13 mouse cellular contexts compared by ENCODE assay signal in the genomic region with DNA sequence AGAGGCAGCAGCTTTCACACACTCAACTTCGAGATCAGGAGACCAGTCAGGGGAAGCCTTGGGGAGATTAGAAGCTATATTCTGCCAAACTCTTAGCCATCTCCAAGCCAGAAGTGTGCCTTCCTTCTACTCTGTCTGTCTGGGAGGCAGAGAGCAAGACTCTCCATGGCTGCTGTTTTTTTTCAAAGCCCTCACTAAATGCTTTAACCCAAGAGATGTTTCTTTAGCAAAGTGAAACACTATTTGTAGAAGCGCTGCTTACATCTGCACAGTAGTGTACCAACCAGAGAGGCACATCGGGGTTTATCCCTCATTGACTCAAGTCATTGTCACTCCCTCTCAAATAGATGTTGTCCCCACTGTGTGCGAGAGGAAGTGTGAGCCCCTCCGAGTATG.
DNase-seq lines count a peak whose midpoint lies in the region; ATAC-seq and TF ChIP-seq lines count a peak whose summit lies in the region.
"Had no signal": no experiment of that assay in that cellular context is flagged by ENCODE, and none has a peak within 500 bp of the region (broad histone marks: within the 10 kb centered on the region; RNA-seq: fewer than 3 reads in every experiment).

No protein-coding gene starts in this region.

- no peaks in the 10 kb centered on the region for H3K79me2 ChIP-seq in heart, adult 2 months (replicated peaks; ENCODE audit: control insufficient read depth, insufficient read depth, low read length)

- peaks cover 14% of the 10 kb centered on the region for H3K27me3 ChIP-seq in forebrain, embryonic 12.5 days
- H3K27me3 ChIP-seq in hindbrain, postnatal 0 days (ENCODE audit: insufficient read depth, low read length): no peaks in the 10 kb centered on the region
- no peaks in the 10 kb centered on the region for H3K27me3 ChIP-seq in midbrain, embryonic 15.5 days (replicated peaks)
- no peaks in the 10 kb centered on the region for H3K27me3 ChIP-seq in heart, adult 2 months (ENCODE audit: control insufficient read depth, insufficient read depth, low read length)
- H3K27me3 ChIP-seq: embryonic facial prominence, embryonic 12.5 days; heart, embryonic 15.5 days had no signal

- H3K9ac ChIP-seq in forebrain, embryonic 12.5 days: 0 out of 2 replicates have a peak overlapping the region, but pooled peaks have one; percentile 4
- no peak overlapping the region for H3K9ac ChIP-seq in hindbrain, postnatal 0 days (replicated peaks; ENCODE audit: low read length)
- H3K9ac ChIP-seq in midbrain, embryonic 15.5 days: no peak overlapping the region
- H3K9ac ChIP-seq in heart, adult 2 months (ENCODE audit: low read depth, low read length): no peak overlapping the region
- H3K9ac ChIP-seq: embryonic facial prominence, embryonic 12.5 days; heart, embryonic 15.5 days had no signal

- intact Hi-C loops in heart, adult 2 months (cut with DNase I): no loop called here

- no peaks in the 10 kb centered on the region for H3K9me3 ChIP-seq in forebrain, embryonic 12.5 days
- H3K9me3 ChIP-seq in hindbrain, postnatal 0 days (ENCODE audit: low read length): no peaks in the 10 kb centered on the region
- no peaks in the 10 kb centered on the region for H3K9me3 ChIP-seq in midbrain, embryonic 15.5 days
- H3K9me3 ChIP-seq: embryonic facial prominence, embryonic 12.5 days; G1E; heart, embryonic 15.5 days had no signal

- no peak overlapping the region for H3K4me3 ChIP-seq in forebrain, embryonic 12.5 days (replicated peaks)
- no peak overlapping the region for H3K4me3 ChIP-seq in hindbrain, postnatal 0 days (ENCODE audit: low read length)
- H3K4me3 ChIP-seq in midbrain, embryonic 15.5 days: no peak overlapping the region
- H3K4me3 ChIP-seq in heart, adult 2 months: no peak overlapping the region
- H3K4me3 ChIP-seq: embryonic facial prominence, embryonic 12.5 days; heart, embryonic 15.5 days had no signal

- peaks cover 29% of the 10 kb centered on the region for H3K4me1 ChIP-seq in forebrain, embryonic 12.5 days
- H3K4me1 ChIP-seq in hindbrain, postnatal 0 days (ENCODE audit: insufficient read depth, low read length): peaks cover 4% of the 10 kb centered on the region; the same call in 1 of the 2 replicates
- peaks cover 25% of the 10 kb centered on the region for H3K4me1 ChIP-seq in midbrain, embryonic 15.5 days
- no peaks in the 10 kb centered on the region for H3K4me1 ChIP-seq in heart, adult 2 months (ENCODE audit: control insufficient read depth, insufficient read depth, low read length)

- no peak for TF ChIP-seq EP300 in heart, adult 2 months (IDR thresholded peaks at IDR 0.05; ENCODE audit: insufficient read depth, low read depth, low read length)

- H3K36me3 ChIP-seq in forebrain, embryonic 12.5 days (replicated peaks): no peaks in the 10 kb centered on the region
- H3K36me3 ChIP-seq in hindbrain, postnatal 0 days (ENCODE audit: insufficient read depth, low read length): no peaks in the 10 kb centered on the region
- H3K36me3 ChIP-seq in midbrain, embryonic 15.5 days (replicated peaks): no peaks in the 10 kb centered on the region
- no peaks in the 10 kb centered on the region for H3K36me3 ChIP-seq in heart, adult 2 months (ENCODE audit: control insufficient read depth, insufficient read depth, low read length)
- H3K36me3 ChIP-seq: embryonic facial prominence, embryonic 12.5 days; G1E; heart, embryonic 15.5 days had no signal

- peak; percentile 36 for DNase-seq in embryo, embryonic 9.5 days (ENCODE audit: extremely low spot score)
- no peak for DNase-seq in embryo, embryonic 10 days (ENCODE audit: low spot score)
- DNase-seq in hindbrain, postnatal 0 days (ENCODE audit: low spot score): no peak
- DNase-seq in heart, adult 2 months: no peak
- DNase-seq in cerebellum, postnatal 36 days: no peak
- no peak for DNase-seq in thymus, postnatal 36 days
- DNase-seq: kidney, adult 8-10 months; lung, adult 2 months had no signal

- no peak for TF ChIP-seq CTCF in hindbrain, postnatal 0 days (IDR thresholded peaks at IDR 0.05; ENCODE audit: low read depth)
- TF ChIP-seq CTCF in heart, adult 2 months (IDR thresholded peaks at IDR 0.05): no peak

- WGBS in forebrain, embryonic 12.5 days: 31% methylated on average over 5 of the region's 5 CpGs
- 32% methylated on average over 5 of the region's 5 CpGs for WGBS in hindbrain, postnatal 0 days
- 24% methylated on average over 5 of the region's 5 CpGs for WGBS in midbrain, embryonic 15.5 days
- WGBS in heart, adult 2 months: 72% methylated on average over 5 of the region's 5 CpGs

- peak overlapping the region; percentile 39; the same call in 1 of the 2 replicates for H3K4me2 ChIP-seq in forebrain, embryonic 12.5 days
- peak overlapping the region; percentile 17 for H3K4me2 ChIP-seq in hindbrain, postnatal 0 days (ENCODE audit: low read depth, low read length)
- 0 out of 2 replicates have a peak overlapping the region, but pooled peaks have one; percentile 28 for H3K4me2 ChIP-seq in midbrain, embryonic 15.5 days
- H3K4me2 ChIP-seq: heart, embryonic 15.5 days had no signal

- no peak for TF ChIP-seq POLR2A in heart, adult 2 months (IDR thresholded peaks at IDR 0.05; ENCODE audit: insufficient read depth, low read depth, low read length)

- no peak for ATAC-seq in forebrain, embryonic 12.5 days (ENCODE audit: low FRiP score)
- no peak for ATAC-seq in hindbrain, postnatal 0 days
- ATAC-seq in midbrain, embryonic 15.5 days (replicated peaks): peak; percentile 12; the same call in 1 of the 2 replicates

- peak overlapping the region; percentile 26; the same call in 1 of the 2 replicates for H3K27ac ChIP-seq in forebrain, embryonic 12.5 days
- peak overlapping the region; percentile 2; the same call in 1 of the 2 replicates for H3K27ac ChIP-seq in hindbrain, postnatal 0 days
- H3K27ac ChIP-seq in midbrain, embryonic 15.5 days: peak overlapping the region; percentile 55
- no peak overlapping the region for H3K27ac ChIP-seq in heart, adult 2 months
- H3K27ac ChIP-seq: embryonic facial prominence, embryonic 12.5 days; heart, embryonic 15.5 days had no signal
